Comparison of ENCODE assay signal across 15 mouse cellular contexts in the genomic region with DNA sequence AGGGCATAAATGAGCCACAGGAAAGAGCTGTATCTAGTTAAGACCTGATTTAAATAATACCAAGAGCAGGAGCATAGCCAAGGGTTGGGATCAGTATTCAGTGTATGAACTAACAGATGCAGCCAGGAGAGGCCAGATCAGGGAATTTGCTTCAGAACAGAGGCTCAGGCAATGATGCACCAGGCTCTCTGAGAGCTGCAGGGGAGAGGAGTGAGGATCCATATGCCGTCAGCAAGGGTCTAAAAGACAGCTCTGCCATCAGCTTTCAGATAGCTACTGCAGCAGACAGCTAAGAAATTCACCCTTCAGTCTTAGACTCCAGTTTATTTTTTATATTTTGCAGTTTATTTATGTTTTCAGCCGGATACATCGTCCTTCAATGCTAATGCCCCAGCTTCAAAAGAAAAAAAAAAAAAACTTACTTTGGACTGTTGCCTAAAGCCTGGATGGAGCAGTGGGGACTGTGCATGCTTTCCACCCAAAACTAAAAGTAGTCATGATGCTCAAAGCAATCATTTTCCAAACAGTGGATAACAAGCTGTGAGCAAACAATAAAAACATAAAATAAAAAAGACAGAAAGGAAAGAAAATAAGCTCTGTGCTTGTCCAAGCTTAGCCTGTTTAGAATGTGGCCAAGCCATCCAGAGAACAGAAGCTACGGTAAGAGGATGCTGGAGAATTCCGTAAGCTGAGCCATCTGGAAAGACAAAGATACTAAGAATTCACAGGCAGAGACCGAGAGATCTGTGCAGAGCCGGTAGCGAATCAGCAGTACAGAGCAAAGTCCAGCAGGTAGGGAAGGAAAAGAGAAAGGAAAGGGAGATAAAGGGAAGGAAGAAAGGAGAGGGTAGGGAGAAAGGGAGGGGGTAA. TPM values are rescaled to one million over a fixed set of nuclear protein-coding genes. Genes with fewer than 3 reads are reported as not detected.
A peak's percentile ranks its signal among the peaks of the same experiment; 100 is the strongest.
DNase-seq lines count a peak whose midpoint lies in the region; ATAC-seq and TF ChIP-seq lines count a peak whose summit lies in the region.
"Had no signal": no experiment of that assay in that cellular context is flagged by ENCODE, and none has a peak within 500 bp of the region (broad histone marks: within the 10 kb centered on the region; RNA-seq: fewer than 3 reads in every experiment).

No protein-coding gene starts in this region.

- peaks cover 12% of the 10 kb centered on the region for H3K4me1 ChIP-seq in kidney, embryonic 15.5 days
- H3K4me1 ChIP-seq in embryonic facial prominence, embryonic 14.5 days (ENCODE audit: control insufficient read depth, insufficient read depth, low read length): no peaks in the 10 kb centered on the region
- peaks cover 8% of the 10 kb centered on the region; the same call in 1 of the 2 replicates for H3K4me1 ChIP-seq in midbrain, embryonic 13.5 days (replicated peaks)

- H3K36me3 ChIP-seq in kidney, embryonic 15.5 days: no peaks in the 10 kb centered on the region
- no peaks in the 10 kb centered on the region for H3K36me3 ChIP-seq in embryonic facial prominence, embryonic 14.5 days (ENCODE audit: control insufficient read depth, insufficient read depth, low read length)
- no peaks in the 10 kb centered on the region for H3K36me3 ChIP-seq in midbrain, embryonic 13.5 days

- no peaks in the 10 kb centered on the region for H3K9me3 ChIP-seq in kidney, embryonic 15.5 days (replicated peaks)
- no peaks in the 10 kb centered on the region for H3K9me3 ChIP-seq in embryonic facial prominence, embryonic 14.5 days (ENCODE audit: control insufficient read depth, low read length)
- H3K9me3 ChIP-seq in midbrain, embryonic 13.5 days: no peaks in the 10 kb centered on the region

- no peak overlapping the region for H3K27ac ChIP-seq in kidney, embryonic 15.5 days
- H3K27ac ChIP-seq in embryonic facial prominence, embryonic 14.5 days (replicated peaks; ENCODE audit: low read depth, low read length): peak overlapping the region; percentile 11; the same call in 1 of the 2 replicates
- H3K27ac ChIP-seq in midbrain, embryonic 13.5 days: peak overlapping the region; percentile 61

- no peak overlapping the region for H3K9ac ChIP-seq in kidney, embryonic 15.5 days
- H3K9ac ChIP-seq in embryonic facial prominence, embryonic 14.5 days (ENCODE audit: low read depth, low read length): no peak overlapping the region
- H3K9ac ChIP-seq in midbrain, embryonic 13.5 days (replicated peaks): no peak overlapping the region

- no peak overlapping the region for H3K4me3 ChIP-seq in kidney, embryonic 15.5 days (replicated peaks)
- H3K4me3 ChIP-seq in embryonic facial prominence, embryonic 14.5 days (ENCODE audit: low read depth, low read length): no peak overlapping the region
- H3K4me3 ChIP-seq in midbrain, embryonic 13.5 days (replicated peaks): no peak overlapping the region
- H3K4me3 ChIP-seq: erythroblast, embryonic 14.5 days had no signal

- no peak for TF ChIP-seq POLR2A in brain, embryonic 14.5 days (IDR thresholded peaks at IDR 0.05; ENCODE audit: borderline replicate concordance, extremely low read depth, insufficient read depth, insufficient read length, poor library complexity, severe bottlenecking)

- no peak for ATAC-seq in kidney, embryonic 15.5 days (replicated peaks; ENCODE audit: low FRiP score)
- ATAC-seq in embryonic facial prominence, embryonic 14.5 days (ENCODE audit: low read depth): no peak; the same call in 1 of the 2 replicates
- peak; percentile 86 for ATAC-seq in midbrain, embryonic 13.5 days
- ATAC-seq: activated CD4-positive, CD25-positive, alpha-beta regulatory T cell, adult 4 months had no signal

- no peak for TF ChIP-seq CTCF in brain, embryonic 14.5 days (IDR thresholded peaks at IDR 0.05; ENCODE audit: borderline replicate concordance, extremely low read depth, insufficient read depth, insufficient read length)

- no peak for DNase-seq in kidney, postnatal 25 days
- DNase-seq in brain, embryonic 14.5 days (ENCODE audit: low read depth): peak; percentile 93
- DNase-seq in embryonic facial prominence, embryonic 14.5 days (ENCODE audit: low spot score): peak; percentile 73
- no peak for DNase-seq in adrenal gland, postnatal 10 days
- DNase-seq in urinary bladder, adult 2 months (ENCODE audit: low spot score): no peak
- DNase-seq: cerebellum, adult 11-12 months; heart, adult 11 months; lung, adult 2 months; thymus, postnatal 14 days had no signal

- no peaks in the 10 kb centered on the region for H3K27me3 ChIP-seq in kidney, embryonic 15.5 days
- H3K27me3 ChIP-seq in embryonic facial prominence, embryonic 14.5 days (replicated peaks; ENCODE audit: control insufficient read depth, insufficient read depth, low read length): no peaks in the 10 kb centered on the region
- H3K27me3 ChIP-seq in midbrain, embryonic 13.5 days: no peaks in the 10 kb centered on the region

- 0 out of 2 replicates have a peak overlapping the region, but pooled peaks have one; percentile 3 for H3K4me2 ChIP-seq in kidney, embryonic 15.5 days
- peak overlapping the region; percentile 26; the same call in 1 of the 2 replicates for H3K4me2 ChIP-seq in embryonic facial prominence, embryonic 14.5 days (ENCODE audit: low read depth, low read length)
- 0 out of 2 replicates have a peak overlapping the region, but pooled peaks have one; percentile 6 for H3K4me2 ChIP-seq in midbrain, embryonic 13.5 days (replicated peaks)

- 56% methylated on average over 8 of the region's 8 CpGs for WGBS in kidney, embryonic 15.5 days
- WGBS in embryonic facial prominence, embryonic 14.5 days: 50% methylated on average over 8 of the region's 8 CpGs
- WGBS in midbrain, embryonic 13.5 days: 61% methylated on average over 8 of the region's 8 CpGs

RNA-seq across cellular contexts. Expression of a gene that starts 26.6 kb away (rescaled TPM):
- polyA plus RNA-seq in kidney, embryonic 15.5 days (2015; fragmentation: Nextera tagmentation; extraction: Ambion mirVana): 0.17 TPM in 1 of 2 replicates, not detected in the other
- not detected in 2 replicates for polyA plus RNA-seq in brain, embryonic 14.5 days (2012; rRNA removed)
- 0.06 TPM in 1 of 2 replicates, not detected in the other for polyA plus RNA-seq in embryonic facial prominence, embryonic 14.5 days (2014; fragmentation: Nextera tagmentation; extraction: Ambion mirVana)
- not detected in 2 replicates for polyA plus RNA-seq in midbrain, embryonic 13.5 days (2015; fragmentation: Nextera tagmentation; extraction: Ambion mirVana)
- total RNA-seq in adrenal gland, postnatal 10 days (2021): under 1 TPM in 1 of 2 experiments, not detected in 1; 0.09 TPM
- 0.12 and 0.14 TPM in 2 replicates for polyA plus RNA-seq in urinary bladder, adult 2 months (2012; rRNA removed)
- total RNA-seq: left cerebral cortex, postnatal 10 days had no signal
- polyA plus RNA-seq: erythroblast, embryonic 14.5 days; intestine, embryonic 14.5 days had no signal

RNA-seq across cellular contexts. Expression of a gene that starts 28.5 kb away (rescaled TPM):
- 8.6 and 9.5 TPM in 2 replicates for polyA plus RNA-seq in kidney, embryonic 15.5 days (2015; fragmentation: Nextera tagmentation; extraction: Ambion mirVana)
- polyA plus RNA-seq in brain, embryonic 14.5 days (2012; rRNA removed): 0.49 and 0.72 TPM in 2 replicates
- 2.7 and 4.3 TPM in 2 replicates for polyA plus RNA-seq in embryonic facial prominence, embryonic 14.5 days (2014; fragmentation: Nextera tagmentation; extraction: Ambion mirVana)
- polyA plus RNA-seq in midbrain, embryonic 13.5 days (2015; fragmentation: Nextera tagmentation; extraction: Ambion mirVana): 1.7 and 1.8 TPM in 2 replicates
- 10 to 100 TPM in 1 of 2 experiments, 1 to 10 TPM in 1; 7.2 to 11.4 TPM for total RNA-seq in adrenal gland, postnatal 10 days (2021)
- polyA plus RNA-seq in urinary bladder, adult 2 months (2012; rRNA removed): 1.3 TPM in 2 replicates
- polyA plus RNA-seq: activated CD4-positive, CD25-positive, alpha-beta regulatory T cell, adult 4 months; erythroblast, embryonic 14.5 days had no signal

RNA-seq across cellular contexts. Expression of a gene that starts 32.0 kb away (rescaled TPM):
- 44.7 and 45.4 TPM in 2 replicates for polyA plus RNA-seq in kidney, embryonic 15.5 days (2015; fragmentation: Nextera tagmentation; extraction: Ambion mirVana)
- polyA plus RNA-seq in brain, embryonic 14.5 days (2012; rRNA removed): 0.10 TPM in 1 of 2 replicates, not detected in the other
- not detected in 2 replicates for polyA plus RNA-seq in embryonic facial prominence, embryonic 14.5 days (2014; fragmentation: Nextera tagmentation; extraction: Ambion mirVana)
- polyA plus RNA-seq in midbrain, embryonic 13.5 days (2015; fragmentation: Nextera tagmentation; extraction: Ambion mirVana): not detected in 2 replicates
- not detected for total RNA-seq in adrenal gland, postnatal 10 days (2021)
- polyA plus RNA-seq in urinary bladder, adult 2 months (2012; rRNA removed): not detected in 2 replicates
- total RNA-seq: left cerebral cortex, postnatal 10 days had no signal
- polyA plus RNA-seq: activated CD4-positive, CD25-positive, alpha-beta regulatory T cell, adult 4 months; erythroblast, embryonic 14.5 days had no signal

RNA-seq across cellular contexts. Expression of a gene that starts 52.6 kb away (rescaled TPM):
- 60.8 and 62.8 TPM in 2 replicates for polyA plus RNA-seq in kidney, embryonic 15.5 days (2015; fragmentation: Nextera tagmentation; extraction: Ambion mirVana)
- 151 and 161 TPM in 2 replicates for polyA plus RNA-seq in brain, embryonic 14.5 days (2012; rRNA removed)
- 19.8 and 21.4 TPM in 2 replicates for polyA plus RNA-seq in embryonic facial prominence, embryonic 14.5 days (2014; fragmentation: Nextera tagmentation; extraction: Ambion mirVana)
- polyA plus RNA-seq in midbrain, embryonic 13.5 days (2015; fragmentation: Nextera tagmentation; extraction: Ambion mirVana): 159 and 164 TPM in 2 replicates
- 100 to 1,000 TPM; 141 to 191 TPM for total RNA-seq in adrenal gland, postnatal 10 days (2021)
- polyA plus RNA-seq in urinary bladder, adult 2 months (2012; rRNA removed): 105 and 120 TPM in 2 replicates

Comparison
In these comparisons a context has a peak if more than half of its experiments do, and no peak if none do; other contexts are left out.
1. DNase-seq: peak in brain, embryonic 14.5 days (single experiment) and embryonic facial prominence, embryonic 14.5 days (single experiment); none in kidney, postnatal 25 days (0 of 2), adrenal gland, postnatal 10 days (single experiment) and urinary bladder, adult 2 months (single experiment).
2. RNA of a gene that starts 32.0 kb away (polyA plus RNA-seq): 44.7 to 45.4 TPM in kidney, embryonic 15.5 days; not detected in embryonic facial prominence, embryonic 14.5 days, 0.10 TPM in brain, embryonic 14.5 days, not detected in midbrain, embryonic 13.5 days and not detected in urinary bladder, adult 2 months; every median in the first group is over 10 times any median in the second.
3. Peak in every context shown above with its lines, with median percentiles within 50 percentile points of each other: H3K4me2 ChIP-seq.